Mouse (Mus musculus) c-Kit-positive CD71-negative TER-119-negative erythroid progenitor cells, embryonic 14.5 days (primary cell): Measurements from ENCODE around the gene Cxcl9.

Experiments
- DNase-seq: peaks from one replicate; pipeline ENCODE4 v3.0.0-alpha.2; 2013; ENCODE audit warnings: low read depth

Cxcl9 gene

DNA sequence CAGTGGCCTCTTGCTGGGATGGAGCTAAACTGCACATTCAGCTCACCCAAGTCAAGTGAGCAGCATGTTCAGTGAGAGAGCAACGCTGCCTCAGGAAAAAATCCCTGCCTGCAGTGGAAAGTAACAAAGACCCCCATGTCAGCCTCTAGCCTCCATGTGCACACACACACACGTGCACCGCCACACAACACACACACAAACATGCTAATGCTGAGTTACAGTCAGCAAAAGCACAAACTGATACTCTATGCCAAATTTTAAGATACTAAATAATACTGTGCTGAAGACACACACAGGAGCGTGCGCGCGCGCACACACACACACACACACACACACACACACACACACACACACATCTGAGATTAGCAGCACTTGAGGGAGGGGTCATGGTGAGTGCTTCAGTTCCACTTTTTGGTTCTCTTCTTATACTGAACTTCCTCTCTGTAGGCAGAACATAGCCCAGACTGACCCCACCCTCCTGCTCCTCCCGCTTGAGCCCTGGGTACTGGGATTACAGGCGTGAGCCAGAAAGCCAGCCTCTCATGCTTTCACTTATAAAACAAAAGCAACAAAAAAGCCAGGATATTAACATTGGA, 48.8 kb downstream of the Cxcl9 start:
- DNase-seq: peak; percentile 30

DNA sequence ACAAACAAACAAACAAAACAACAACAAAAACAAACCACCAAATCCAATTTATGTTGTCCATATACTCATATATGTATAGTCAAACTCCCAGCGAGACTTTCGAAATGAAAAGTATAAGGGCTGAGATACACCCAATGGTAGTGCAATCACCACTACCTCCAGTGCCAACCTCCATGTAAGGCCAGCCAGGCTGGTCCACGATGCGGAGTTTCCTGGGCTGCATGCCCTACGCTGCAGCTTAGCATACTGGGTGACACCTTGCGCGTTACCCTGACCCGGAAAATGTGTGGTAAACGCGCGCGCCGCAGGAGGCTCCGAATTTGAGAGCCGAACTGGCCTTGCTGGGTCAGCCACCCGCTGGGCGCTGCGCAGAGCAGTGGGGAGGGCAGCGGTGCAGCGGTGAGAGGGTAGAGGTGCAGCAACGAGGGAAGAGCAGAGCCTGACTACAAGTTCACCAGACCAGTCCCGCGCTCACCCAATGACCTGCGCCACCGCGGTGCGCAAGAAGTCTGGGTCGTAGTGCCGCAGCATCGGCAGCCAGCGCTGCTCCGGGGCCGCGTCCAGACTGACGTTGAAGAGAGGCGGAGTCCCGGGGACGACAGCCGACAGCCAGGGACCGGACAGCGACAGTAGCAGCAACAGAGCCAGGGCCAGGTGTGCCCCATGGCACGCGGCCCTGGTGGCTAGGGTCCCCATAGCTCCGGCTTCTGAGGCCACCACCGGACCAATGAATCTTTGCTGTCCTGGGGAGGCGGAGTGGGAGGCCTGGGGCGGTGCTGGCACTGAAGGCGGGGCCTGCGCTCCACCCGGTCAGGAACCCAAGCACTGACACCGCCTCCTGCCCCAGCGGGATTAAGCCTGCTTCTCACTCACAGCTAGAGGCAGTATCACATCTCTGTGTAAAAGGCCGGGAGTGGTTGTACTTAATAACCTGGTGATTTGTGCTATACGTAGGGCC, 50.2 kb downstream of the Cxcl9 start, which contains the start of gene Naaa:
Gene Naaa (minus strand): TSS at position 734 of the 958 bp plus-strand sequence.
- DNase-seq: peak; percentile 67
